Mouse (Mus musculus): ENCODE measurements at regions not wholly inside any gene's neighbourhood (a gene's known extent, or its start where the extent isn't known, plus 50 kb on each side); places are given as distances from the start of the nearest gene placed in this dataset.
"Not testable (repeated sequence)": the region's sequence is repeated elsewhere in the genome, so short reads cannot be mapped to it uniquely, and the experiment has no call there.

DNA sequence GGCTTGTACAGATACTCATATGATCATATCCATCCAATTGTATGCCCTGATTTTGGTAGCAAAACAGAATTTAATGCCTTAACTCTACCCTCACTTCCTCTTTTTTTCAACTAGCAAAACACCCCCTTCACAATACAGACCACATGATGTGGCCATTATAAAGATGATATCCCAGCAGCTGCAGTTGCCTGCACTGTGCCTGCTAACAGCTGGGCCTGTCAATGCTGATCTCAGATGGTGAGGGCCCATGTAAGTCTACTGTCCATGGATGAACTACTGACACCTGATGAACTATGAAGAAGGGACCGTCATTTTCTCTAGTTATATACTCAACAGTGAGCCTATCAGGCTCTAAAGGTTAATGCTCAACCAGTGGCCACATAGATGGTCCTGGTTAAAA lies 191.8 kb upstream of the Fmr1 start:
- DNase-seq (ENCODE audit: low spot score), result no peak

DNA sequence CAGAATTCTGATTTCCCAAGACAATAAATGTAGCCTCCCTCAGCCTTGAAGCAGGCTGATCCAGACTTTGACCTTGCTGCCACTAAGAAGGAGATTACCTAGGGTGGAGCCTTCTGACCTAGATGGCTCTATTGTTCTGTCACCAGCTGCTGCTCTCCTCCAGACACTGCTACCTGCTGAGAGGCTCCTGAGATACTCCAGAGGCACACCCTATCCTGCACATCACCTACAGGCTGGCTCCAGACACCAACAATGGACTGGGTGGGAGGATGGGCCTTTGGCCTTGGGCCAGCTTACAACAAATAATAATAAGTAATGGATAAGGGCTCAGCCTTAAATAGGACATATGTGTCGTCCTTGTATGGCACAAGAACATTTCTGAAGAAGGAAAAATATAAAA lies 186.3 kb upstream of the Fmr1 start:
- DNase-seq (ENCODE audit: low spot score), result not testable (repeated sequence)

DNA sequence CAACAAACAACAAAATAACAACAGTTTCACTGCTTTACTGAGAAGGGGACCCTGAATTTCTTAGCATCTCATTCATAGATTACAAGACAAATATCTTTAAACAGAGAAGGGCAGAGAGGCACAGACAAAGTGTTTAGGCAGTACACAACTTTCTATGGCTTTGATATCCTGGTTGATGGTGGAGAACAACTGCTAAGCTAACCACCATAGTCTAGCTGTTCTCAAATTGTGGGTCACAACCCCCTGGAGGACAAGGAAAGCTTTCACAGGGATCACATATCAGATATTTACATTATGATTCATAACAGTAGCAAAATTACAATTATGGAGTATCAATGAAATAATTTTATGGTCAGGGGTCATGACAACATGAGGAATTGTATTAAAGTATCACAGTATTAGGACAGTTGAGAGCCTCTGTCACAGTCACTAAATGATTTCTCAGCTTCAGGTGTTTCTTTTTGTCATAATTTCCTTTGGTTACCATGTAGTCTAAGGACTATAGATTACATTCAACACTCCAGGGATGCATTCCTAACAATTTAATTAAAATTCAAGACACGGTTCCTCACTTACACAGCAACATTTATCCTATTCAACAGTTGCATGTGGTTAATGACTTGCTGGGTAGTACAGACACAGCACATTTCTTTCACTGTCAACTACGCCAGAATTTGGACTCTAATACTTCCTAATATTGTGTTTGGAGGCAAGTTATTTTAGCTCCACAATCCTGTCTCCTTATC lies 183.8 kb upstream of the Fmr1 start:
- no peak for DNase-seq (ENCODE audit: low spot score)

DNA sequence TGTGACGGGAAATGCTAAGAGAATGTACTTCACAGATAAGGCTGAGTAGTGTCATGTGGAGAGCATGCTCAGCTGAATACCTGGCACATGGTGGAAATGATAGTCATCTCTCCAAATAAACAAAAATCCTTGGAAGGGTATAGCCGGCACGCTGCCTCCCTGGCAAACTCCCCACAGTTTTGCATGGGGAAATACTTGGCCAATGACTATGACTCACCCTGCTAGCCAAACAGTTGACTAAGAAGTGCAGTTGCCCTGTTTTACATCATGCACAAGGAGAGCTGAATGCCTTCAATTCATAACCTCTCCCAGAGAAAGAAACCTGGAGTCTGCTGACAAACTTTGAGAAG lies 183.2 kb upstream of the Fmr1 start:
- DNase-seq (ENCODE audit: low spot score), result peak; percentile 3

DNA sequence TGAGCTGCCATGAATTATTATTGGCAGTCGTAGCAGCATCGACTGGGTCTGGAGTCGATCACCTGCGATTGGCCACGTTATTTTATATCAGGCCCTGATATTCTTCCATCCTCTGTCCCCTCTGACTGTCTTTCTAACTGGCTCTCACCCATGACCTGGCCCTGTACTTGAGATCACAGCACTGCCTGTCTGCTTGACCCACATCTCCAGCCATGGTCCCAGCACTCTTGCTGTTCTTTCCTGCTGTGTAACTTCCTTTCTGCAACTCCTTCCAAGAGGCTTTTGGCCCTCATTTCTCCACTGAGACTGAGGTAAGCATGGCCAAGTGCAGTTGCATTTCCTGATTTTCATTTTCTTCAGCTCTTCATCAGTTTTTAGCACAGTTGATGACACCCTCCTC lies 182.6 kb upstream of the Fmr1 start:
- no peak for DNase-seq (ENCODE audit: low spot score)

DNA sequence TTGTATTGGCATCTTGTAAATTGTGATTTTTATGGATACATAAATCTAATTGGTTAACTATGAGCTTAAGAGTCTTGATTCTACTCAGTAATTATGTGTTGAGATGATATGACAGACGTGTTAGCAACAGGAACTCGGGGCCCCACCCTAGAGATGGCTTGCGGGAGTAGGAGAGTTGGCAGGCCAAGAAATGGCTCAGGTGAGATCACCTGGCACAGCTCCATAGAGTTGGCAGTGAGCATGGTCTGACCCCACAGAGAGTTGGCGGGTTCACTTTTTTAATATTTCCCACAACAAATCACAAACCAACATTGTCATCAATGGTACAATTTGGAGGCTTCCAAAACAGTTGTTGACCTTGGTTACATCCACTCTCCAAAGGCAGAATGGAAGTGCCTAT lies 180.5 kb upstream of the Fmr1 start:
- DNase-seq (ENCODE audit: low spot score), result no peak

DNA sequence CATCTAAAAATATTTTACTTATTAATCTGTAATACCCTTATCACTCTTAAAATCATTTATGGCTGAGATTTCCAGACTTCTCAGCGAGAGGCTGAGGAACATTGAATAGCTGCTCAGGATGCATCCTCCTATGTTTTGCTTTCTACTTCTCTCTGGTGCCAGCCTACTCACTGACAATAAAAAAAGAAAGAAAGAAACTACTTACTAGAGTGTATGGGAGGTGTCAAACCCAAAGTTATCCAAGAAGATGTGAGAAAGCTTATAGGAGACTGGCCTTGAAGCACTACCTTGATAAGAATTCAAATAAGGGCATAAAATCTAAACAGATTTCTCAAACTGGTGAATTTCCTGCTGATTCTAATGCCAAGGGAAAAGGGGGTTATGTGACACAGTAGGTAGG lies 175.4 kb upstream of the Fmr1 start:
- no peak for DNase-seq (ENCODE audit: low spot score)

DNA sequence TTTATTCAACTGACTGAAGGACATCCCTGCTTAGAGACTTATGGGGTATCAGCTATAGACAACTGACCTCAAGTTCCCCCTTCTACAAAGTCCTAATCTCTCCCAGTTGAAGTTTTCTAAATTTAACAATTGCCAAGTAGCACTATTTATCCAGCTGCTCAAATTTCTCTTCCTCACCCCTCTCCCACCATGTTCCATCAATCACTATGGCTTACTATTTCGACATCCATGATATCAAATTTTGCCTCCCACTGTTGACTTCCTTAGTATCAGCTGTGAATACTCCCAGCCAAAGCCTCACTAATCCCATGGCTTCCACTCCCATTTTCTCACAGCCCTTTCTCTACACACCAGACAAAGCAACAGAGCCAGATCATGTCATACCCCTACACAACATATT lies 170.7 kb upstream of the Fmr1 start:
- no peak for DNase-seq (ENCODE audit: low spot score)

DNA sequence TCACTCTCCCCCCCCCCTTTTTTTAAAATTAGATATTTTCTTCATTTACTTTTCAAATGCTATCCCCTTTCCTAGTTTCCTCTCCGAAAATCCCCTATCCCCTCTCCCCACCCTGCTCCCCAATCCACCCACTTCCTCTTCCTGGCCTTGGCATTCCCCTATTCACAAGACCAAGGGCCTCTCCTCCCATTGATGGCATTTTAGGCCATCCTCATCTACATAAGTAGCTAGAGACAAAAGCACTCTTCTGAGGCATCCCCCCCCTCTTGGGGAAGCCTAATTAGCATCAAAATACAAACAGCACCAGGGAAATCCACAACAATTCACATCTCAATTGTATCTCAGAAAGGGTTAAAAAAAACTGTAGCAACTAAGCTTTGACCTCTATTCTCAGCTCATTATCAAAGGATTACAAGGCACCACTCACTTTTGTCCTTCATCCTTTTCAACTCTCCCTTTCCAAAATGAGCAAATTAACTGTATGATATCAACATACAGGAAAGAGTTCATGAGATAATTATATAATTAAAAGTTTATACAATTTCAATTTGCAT lies 166.1 kb upstream of the Fmr1 start:
- no peak for DNase-seq (ENCODE audit: low spot score)

DNA sequence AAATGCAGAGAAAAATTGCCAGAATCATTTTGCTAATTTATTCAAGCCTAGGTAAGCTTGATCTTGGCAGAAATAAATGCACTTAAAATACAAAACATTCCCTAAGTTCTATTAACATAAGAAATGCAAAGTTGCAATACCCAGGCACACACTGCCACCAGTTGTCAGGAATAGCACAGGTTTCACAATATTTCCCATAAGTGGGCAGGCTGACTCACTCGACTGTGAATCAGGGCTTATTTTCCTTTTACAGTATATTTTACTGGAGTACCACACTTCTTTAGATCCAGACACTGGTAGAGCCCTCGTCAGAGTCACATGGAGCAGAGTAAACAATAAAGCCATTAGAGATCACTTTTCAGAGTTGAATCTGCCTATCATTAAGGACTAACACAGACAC lies 131.8 kb upstream of the Fmr1 start:
- DNase-seq (ENCODE audit: low spot score), result no peak

DNA sequence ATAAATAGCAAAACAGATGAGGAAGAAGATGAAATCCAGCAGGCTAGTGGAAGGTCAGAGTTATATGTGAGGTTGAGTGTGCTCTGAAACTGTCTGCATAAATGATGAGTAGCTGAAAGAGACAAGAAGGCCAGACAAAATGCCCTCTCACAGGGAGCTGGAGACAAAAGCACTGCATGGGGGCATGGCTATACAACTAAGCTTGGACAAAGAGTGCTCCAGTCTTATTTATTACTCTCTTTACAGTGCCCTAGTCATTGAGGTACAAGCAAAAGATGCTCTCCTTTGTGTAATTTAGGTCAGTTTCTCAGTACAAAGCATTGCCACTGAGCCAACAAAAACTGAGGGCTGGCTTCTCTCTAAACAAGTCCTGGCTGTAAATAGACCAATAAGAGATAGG lies 124.3 kb upstream of the Fmr1 start:
- DNase-seq (ENCODE audit: low spot score), result no peak

DNA sequence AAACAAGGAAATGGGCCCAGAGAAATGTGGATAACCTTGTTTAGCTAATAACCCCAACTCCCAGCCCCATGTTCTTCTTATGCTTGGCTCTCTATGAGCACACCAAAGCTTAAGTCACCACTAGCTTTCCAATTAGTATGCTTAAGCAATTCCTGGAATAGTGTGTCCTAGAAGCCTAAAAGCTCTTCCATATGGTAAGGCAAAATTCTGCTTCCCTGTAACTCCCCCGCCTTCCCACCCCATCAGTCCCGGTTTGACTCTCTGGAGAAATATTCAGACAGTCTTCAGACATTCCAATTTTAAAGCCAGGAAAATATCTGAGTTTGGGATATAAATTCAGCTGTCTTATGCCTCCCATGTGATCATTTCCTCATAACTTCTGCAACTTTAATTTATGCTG lies 120.6 kb upstream of the Fmr1 start:
- DNase-seq (ENCODE audit: low spot score), result no peak

DNA sequence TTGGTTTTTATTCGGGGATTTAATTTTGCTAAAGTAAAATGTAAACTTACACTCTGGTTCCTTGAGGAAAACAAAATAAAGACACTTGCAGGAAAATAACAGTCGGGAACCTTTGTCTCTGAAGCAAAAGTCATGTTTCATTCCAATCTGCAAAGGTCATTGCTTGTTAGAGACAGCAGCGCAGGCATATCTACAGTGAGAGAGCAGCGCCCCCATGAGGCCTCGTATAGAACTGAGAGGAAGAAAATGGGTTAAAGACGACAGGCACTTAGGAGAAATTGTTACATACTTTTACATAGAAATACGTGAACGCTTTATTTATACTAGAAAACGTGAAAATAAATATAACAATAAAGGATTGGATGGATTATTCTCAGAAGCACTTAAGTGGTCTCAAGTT lies 93.1 kb upstream of the Fmr1 start:
- DNase-seq (ENCODE audit: low spot score), result no peak

DNA sequence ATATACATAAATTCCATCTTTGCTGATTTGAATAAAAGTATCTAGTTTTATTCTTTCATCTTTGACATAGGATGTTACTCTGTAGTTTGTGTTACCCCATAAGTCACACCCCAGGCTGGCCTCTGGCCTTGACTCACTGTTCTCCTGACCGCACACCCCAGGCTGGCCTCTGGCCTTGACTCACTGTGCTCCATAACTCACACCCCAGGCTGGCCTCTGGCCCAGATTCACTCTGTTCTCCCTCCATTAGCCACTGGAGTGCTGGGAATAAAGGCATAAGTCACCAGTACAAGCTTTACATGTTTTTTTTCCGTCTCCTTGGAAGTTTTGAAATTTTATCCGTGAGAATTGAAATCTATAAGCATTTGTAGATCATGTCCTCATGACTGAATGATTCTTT lies 56.2 kb upstream of the Fmr1 start:
- DNase-seq (ENCODE audit: low spot score), result no peak

All from lung, postnatal 25 days (tissue).